Mouse (Mus musculus) urinary bladder, postnatal 4 days (tissue): Measurements from ENCODE around the gene Ppp4r3a.
"Not testable (repeated sequence)": the region's sequence is repeated elsewhere in the genome, so short reads cannot be mapped to it uniquely, and the experiment has no call there.

ENCODE experiments used
- DNase-seq, 2 experiments: peaks; one replicate each; pipeline ENCODE4 v3.0.0; 2021 to 2022; ENCODE audit warnings: low spot score in 2 of 2

The Ppp4r3a gene

DNA sequence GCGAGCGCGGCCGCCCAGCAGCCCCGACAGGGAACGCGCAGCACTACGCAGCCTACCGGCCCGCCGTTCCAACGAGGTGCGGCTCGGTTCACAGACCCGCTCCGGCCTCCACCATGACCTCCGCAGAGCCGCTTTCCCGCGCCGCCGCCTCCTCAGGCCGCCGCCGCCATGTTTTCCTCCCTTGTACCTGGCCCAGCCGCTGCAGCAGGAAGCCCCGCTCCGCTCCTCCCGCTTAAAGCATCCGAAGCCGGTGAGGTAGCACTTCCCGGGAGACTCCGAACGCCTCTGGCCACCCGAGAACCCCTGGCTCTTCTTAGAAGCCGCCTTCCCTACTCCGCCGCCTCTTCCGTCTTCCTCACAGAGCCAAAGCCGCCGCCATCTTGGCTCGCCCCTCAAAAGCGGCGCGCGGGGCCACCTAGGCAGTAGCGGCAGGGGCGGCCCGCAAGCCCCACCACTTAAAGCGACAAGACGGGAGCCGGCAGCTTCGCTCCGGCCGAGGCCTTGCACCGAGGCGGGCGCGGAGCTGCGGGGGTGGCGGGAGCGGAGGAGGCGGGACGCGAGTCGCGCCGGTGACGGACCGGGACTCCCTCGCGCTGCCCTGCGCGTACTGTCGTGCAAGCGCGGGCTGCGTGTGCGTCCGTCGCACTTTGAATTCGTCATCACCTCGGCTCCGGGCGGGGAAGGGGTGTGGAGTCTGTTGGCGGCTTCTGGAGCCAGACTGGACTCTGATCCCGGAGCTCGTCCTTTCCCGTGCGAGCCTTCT lies at the start of gene Ppp4r3a:
Ppp4r3a (minus strand) TSS at position 627 of the 763 bp plus-strand sequence.
- peak; percentile 94 to 97 for DNase-seq

DNA sequence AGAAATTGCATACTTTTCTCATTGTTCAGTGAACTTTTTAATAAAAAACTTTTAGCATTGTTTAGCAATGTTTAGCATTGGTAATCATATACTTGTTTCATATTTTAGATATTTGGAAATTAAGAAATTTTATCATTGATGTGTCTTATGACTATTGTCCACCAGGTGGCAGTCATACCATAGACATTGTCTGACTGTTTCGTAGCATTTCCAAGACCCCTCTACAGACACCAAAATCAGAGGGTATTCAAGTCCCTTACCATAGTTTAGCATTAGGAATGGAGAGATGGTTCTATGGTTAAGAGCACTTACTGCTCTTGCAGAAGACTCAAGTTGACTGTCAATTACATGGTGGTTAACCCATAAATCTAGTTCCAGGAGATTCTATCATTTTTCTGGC lies 39.5 kb upstream of the Ppp4r3a start:
- no peak for DNase-seq

DNA sequence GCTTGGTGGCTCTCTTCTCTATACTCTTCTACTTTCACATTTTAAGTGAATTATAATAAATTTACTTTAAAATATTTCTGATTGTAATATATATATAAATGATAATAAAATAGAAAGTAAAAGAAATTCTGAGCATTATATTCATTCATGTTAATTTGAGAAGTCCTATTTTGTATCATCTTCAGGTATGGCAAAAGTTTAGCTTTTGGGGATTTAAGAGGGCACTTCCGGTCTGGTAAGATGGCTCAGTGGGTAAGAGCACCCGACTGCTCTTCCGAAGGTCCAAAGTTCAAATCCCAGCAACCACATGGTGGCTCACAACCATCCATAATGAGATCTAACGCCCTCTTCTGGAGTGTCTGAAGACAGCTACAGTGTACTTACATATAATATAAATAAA lies 38.6 kb upstream of the Ppp4r3a start:
- DNase-seq = not testable (repeated sequence)

DNA sequence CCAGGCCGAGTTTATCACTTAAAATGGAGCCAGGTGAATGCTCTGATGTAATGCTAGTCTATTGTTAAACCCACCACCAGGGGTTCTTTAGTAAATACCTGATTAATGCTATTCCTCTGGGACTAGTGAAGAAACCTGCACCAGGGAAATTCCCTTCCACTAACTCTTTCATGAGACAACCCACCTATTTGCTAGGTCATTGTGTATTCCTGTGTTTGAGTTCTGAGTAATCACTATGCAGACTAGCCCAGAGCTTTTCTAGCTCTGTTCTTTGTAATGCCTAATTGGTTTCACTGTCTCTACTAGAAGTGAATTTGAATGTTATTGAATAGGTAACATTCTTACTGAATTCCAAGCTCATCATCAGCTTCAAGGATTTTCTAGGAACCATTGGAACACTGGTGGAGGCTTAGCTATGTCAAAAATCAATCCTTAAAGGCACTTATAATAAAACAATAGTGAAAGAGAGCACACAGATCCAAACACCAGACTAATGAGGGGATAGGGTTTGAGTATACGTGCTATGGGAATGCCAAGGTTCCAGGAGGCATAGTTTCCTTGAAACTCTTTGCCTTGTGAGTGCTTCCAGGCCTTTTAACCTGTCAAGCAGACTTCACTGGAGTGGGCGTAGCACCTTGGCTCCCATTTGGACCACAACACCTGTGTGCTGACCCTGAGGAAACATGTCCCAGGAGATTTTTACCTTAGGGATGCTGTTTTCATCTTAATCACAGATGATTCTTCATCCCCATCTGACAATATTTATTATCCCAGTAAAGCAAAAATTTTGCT lies 26.5 kb upstream of the Ppp4r3a start:
- not testable (repeated sequence) for DNase-seq

DNA sequence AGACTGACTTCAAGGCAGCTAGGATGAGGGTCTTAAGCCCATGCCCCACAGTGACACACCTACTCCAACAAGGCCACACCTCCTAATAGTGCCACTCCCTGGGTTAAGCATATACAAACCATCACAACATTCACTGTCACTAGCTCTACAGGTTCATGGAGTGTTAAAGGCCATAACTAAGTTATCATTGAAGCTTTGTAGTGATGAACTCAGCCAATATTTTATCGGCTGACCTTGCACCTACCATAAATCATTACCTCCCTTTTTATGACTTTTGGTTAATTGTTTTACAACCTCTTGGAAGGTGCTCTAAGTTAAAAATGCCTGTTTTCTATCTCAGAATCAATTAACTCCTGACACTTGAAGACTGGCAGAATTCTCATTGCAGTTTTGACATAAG lies 24.2 kb upstream of the Ppp4r3a start:
- no peak for DNase-seq

DNA sequence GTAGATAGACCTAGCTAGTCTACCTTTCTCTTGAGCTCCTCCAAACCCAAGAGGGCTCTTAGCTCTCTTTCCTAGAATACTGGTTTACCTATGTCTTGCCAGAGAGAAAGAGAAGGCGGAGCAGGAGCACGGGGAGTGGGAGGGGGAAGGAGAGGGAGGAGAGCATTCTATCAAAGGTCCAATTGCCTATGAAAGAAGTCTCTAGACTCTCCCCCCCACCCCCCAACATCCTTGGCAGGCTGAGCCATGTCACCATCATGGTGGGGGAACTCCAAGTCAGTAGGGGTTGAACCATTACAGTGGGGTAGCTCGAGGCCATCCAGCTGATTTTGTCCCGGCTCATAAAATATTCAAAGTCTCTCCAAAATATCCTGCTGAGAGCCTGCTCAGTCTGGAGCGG lies 22.1 kb upstream of the Ppp4r3a start:
- DNase-seq = no peak

DNA sequence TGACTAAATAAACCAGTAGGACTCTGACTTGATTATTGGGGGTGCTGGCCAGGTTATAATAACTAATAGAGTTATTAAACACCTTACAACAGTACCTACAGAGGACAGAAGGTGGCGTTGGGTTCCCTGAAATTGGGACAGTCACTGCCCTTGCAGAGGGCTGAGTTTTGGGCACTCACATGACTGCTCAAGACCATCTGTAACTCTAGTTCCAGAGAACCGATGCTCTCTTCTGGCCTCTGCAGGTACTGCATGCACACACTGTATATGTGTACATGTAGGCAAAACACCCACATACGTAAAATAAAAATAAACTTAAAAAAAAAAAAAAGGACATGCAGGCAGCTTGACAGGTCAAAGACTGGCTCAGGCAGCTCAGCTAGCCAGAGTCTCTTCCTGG lies 19.1 kb upstream of the Ppp4r3a start:
- no peak for DNase-seq

DNA sequence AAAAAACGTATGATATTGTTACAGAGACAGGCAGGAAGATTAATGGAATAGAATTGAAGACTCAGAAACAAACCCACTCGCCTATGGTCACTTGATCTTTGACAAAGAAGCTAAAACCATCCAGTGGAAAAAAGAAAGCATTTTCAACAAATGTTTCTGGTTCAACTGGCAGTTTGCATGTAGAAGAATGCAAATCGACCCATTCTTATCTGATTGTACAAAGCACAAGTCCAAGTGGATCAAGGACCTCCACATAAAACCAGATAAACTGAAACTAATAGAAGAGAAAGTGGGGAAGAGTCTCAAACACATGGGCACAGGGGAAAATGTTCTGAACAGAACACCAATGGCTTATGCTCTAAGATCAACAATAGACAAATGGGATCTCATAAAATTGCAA lies 10.2 kb upstream of the Ppp4r3a start:
- DNase-seq = not testable (repeated sequence)

DNA sequence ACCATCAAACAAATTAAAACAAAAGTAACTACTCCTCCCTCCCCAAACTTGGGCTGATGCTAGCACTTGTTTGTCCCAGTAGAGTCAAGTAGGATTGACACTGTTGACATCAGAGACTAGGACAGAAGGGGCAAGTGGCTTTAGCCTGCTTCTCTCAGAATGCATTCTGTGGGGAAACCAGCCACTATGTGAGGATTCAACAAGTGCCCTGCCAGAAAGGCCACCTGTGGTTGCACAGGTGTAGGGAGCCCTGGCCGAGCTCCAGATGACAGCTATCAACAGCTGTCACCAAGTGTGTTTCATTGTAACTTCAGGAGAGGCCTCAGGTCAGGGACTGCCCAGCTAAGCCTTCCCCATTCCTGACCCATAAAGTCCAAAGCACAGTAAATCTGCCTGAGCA lies 6.5 kb upstream of the Ppp4r3a start:
- DNase-seq = no peak

DNA sequence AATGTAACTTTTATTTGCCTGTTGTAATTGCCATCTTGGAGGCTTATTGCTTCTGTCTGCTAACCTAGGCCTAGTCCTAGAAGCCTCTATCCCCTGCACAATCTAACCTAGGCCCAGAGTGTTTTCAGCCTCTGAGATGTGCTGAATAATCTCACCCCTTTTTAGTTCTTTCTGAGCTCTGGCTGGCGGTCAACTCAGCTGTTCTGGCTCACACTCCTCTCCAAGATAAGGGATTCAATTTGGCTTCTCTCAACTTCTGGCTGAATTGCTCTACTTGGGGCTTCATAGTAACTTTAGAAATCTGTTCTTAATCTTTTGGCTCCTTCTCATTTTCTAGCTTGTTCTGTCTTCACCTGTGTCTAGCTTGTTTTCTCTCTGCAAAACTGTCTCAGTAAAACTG lies 3.9 kb upstream of the Ppp4r3a start:
- no peak for DNase-seq

DNA sequence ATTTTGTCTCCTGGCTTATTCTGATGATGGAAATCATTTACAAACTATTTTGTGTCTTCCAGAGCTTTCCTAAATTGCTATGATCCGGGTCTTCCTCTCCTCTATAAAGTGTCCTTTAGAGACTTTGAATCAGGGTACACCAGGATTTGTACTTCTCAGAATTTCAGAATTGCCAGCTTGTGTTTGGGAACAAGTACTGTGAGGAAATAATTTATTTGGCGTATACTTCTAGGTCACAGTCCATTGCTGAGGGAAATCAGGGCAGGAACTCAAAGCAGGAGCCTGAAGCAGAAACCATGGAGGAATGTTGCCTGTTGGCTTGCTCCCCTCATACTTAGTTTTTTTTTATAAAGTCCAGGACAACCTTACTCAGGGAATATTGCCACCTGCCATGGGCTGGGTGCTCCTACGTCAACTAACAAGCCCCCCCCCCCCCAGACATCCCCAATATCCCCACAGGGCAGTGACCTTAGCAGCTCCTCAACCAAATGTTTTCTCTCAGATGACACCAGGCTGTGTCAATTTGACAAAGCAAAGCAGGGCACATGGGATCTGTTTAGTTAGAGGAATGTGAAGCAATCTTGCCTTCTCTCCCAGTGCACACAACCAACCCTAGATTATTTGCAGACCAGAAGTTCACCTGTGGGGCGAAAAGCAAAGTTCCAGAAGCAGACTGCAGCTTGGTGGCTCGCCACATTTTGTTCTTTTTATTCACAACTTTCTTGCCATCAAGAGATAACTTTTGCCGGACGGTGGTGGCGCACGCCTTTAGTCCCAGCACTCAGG lies 1.6 kb upstream of the Ppp4r3a start:
- no peak for DNase-seq

DNA sequence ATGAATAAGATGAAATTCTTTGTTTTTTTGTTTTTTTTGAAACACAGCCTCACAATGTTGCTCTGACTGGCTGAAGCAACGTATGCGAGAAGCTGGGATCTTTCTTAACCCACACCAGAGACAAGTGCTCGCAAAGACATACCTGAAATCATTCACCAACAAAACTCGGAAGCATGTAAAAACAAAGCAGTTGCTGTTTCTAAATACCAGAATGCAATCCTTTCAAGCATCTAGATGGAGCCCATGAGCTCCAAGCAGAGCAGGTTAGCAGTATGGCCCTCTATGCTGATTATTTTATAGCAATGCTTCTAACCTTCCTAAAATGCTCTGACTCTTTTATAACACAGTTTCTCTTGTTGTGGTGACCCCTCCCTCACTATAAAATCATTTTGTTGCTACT lies 735 bp upstream of the Ppp4r3a start:
- no peak for DNase-seq

DNA sequence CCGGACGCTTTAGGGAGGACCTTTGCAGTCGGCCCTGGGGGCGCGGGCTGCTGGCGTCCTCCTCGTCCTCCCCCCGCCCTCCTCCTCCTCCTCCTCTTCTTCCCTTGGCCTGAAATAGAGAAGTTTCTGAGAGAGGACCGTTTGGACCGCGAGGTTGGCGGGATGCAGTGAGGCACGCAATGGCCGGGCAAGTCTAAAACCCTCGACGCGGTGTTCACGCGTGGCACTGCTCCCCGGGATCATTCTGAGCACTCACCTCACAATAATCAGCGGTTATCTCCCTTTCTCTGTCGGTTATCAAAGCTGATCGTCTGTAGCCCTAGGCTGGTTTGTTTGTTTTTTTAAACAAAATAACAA lies 315 bp upstream of the Ppp4r3a start:
- no peak for DNase-seq

DNA sequence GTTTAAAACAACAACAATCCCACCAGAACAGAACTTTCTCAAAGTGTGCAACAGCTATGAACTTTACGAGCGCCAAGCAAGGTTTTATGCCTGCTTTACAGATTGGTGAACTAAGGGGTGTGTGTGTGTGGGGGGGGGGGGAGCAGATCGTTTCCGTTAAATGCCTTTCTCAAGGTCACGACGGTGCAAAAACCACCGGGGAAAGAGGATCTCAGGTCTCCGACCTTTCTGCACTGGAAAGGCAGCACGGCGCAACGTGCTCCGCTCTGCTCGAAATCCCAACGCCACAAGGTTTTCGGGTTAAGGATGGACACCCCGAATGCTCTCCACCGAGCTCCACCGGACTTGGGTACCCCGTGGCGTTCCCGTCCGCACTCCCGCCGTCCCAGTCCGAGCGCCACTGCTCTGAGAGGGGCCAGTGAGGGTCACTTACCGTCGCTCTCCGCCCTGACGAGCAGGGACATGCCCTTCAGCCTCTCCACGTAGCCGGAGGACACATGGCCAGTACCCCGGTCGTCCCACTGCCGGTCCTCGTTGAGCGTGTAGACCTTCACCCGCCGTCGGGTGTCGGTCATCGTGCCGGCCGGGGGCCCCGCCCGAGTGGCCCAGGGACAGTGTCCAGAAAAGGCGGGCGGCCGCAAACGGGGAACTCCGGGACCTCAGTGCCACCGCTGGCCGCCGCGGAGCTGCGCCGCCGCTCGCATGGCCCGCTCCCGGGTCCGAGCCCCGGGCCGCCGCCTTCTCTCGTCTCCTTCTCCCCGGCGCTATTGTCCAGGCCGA lies 1.0 kb downstream of the Ppp4r3a start:
- DNase-seq = peak in 1 of 2 experiments; percentile 21

DNA sequence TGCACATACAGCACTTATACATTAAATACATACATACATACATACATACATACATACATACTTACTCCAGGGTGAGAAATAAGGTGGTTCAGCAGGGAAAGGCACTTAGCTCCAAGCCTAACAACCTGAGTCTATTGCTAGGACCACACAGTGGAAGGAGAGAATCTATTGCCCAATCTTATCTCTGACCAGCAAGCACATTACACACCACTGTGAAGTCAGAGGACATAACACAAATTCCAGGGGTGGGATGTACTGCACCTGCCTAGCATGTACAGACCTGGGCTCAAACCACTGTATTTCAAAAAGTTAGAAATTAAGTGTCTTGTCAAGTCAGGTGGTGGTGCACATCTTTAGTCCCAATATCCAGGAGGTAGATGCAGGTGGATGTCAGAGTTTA lies 5.5 kb downstream of the Ppp4r3a start:
- DNase-seq = no peak

DNA sequence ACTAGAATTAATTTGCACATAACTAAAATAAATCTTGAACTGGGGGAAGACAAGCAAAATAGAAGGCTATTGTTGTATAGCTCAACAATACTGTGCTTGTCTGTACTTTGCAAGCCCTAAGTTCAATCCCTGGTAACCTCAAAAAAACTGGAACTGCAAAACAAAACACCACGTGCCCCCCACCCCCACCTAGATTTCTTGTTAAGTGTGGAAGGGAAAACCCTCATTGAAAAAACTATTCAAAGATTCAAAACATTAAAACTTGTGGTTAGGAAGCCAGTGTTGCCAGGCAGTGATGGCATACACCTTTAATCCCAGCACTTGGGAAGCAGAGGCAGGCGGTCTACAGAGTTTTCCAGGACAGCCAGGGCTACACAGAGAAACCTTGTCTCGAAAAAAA lies 8.1 kb downstream of the Ppp4r3a start:
- DNase-seq = no peak

DNA sequence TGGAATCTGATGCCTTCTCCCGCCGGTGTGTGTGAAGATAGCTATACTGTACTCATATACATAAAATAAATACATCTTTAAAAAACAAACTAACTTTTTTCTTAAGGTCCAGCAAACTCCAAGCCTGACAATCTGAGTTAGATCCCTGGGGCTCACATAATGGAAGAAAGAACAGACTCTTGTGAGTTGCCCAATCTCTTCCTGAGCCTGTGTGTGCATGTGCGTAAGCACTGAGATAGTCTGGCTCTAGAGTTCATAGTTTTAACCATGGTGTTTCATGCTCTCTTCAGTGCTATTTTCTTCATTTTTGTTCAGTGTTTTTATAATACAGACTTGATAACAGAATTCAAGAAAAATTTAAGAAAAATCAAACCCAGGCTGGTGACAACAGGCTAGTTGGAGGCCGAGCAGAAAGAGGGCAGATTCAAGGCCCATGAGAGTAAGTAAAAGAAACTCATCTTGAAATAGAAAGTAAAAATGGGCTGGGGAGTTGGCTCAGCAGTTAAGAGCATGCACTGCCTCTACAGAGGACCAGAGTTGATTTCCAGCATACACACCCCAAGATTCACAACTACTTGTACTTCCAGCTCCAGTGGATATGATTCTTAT lies 8.6 kb downstream of the Ppp4r3a start:
- DNase-seq = no peak

DNA sequence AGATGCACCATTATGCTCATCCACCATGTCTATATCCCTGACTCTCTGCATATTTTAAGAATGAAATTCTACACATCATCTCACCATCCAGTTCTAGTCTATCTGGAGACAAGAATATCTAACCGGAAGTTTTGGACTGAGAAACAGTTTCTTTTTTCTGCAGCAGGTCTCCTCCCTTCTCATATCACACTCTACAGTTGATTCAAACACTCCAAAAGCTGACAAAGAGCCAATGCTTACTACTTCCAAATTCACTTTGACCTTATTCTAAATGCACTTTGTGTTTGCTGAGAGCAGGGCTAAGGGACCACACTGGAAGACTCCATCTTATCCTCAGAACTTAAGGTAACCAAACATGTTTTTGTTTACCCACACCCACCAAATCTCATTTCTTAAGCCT lies 13.7 kb downstream of the Ppp4r3a start:
- DNase-seq = no peak

DNA sequence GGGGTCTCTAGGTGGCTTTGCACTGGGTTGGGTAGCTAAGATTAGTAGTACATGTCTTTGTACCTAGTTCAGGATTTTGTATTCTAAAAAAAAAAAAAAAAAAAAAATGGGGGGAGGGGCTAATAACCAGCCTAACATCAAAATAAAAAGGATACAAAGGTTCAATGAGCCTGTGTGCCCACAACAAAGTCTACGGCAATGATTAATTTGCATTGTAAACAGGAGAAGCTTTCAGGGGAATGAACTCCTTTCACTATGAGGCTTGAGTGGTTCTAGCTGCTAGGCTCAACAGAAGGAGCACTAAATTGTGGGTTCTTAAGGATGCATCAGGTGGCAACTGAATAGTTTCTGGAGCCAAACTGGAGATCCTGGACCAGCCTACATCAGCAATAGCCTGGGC lies 17.2 kb downstream of the Ppp4r3a start:
- DNase-seq = no peak

DNA sequence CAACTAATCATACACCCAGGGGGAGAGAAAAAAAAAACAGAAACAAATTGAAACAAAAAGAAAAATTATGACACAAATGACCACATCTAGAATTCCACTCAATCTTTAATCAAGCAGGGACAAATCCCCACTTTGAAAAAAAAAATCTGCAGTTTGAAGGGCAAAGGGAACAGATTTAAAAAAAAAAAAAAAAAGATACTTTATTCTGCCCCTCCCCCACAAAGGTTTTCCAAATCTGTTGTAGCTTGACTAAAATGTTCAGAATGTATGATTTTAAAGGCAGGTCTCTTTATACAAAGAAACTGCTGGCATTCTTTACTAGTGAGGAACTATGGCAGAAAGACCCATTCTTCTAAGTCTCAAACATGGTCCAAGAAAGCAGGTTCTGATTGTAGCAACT lies 43.5 kb downstream of the Ppp4r3a start:
- no peak for DNase-seq
